Mouse (Mus musculus) neural tube, embryonic 15.5 days (tissue): Measurements from ENCODE around the gene Tbc1d8. TPM values are rescaled to one million over a fixed set of nuclear protein-coding genes. Genes with fewer than 3 reads are reported as not detected.

ENCODE experiments used
- ATAC-seq: fragments of 200-750 bp; cut with Nextera tagmentation; 2 replicates; pipeline ENCODE4 v1.8.0; 2017; ENCODE audit warnings: mild to moderate bottlenecking, moderate TSS enrichment, moderate library complexity; ENCODE audit not compliant: low FRiP score
- H3K27ac ChIP-seq: fragments of 300-500 bp; sonication (generic); replicated peaks from 2 replicates; pipeline ENCODE4 v1.5.1; 2015; ENCODE audit warnings: mild to moderate bottlenecking, inconsistent platforms
- H3K27me3 ChIP-seq: fragments of 300-500 bp; sonication (generic); replicated peaks from 2 replicates; pipeline ENCODE4 v1.6.1; 2015; ENCODE audit warnings: inconsistent platforms
- H3K36me3 ChIP-seq: fragments of 300-500 bp; sonication (generic); 2 replicates; pipeline ENCODE4 v1.6.1; 2015; ENCODE audit warnings: inconsistent platforms
- H3K4me1 ChIP-seq: fragments of 300-500 bp; sonication (generic); 2 replicates; pipeline ENCODE4 v1.6.1; 2015; ENCODE audit warnings: inconsistent platforms
- H3K4me2 ChIP-seq: fragments of 300-500 bp; sonication (generic); 2 replicates; pipeline ENCODE4 v1.6.1; 2015; ENCODE audit warnings: inconsistent platforms, mild to moderate bottlenecking, moderate library complexity
- H3K4me3 ChIP-seq: fragments of 300-500 bp; sonication (generic); replicated peaks from 2 replicates; pipeline ENCODE4 v1.5.1; 2015; ENCODE audit warnings: mild to moderate bottlenecking, inconsistent platforms
- H3K9ac ChIP-seq: fragments of 300-500 bp; sonication (generic); replicated peaks from 2 replicates; pipeline ENCODE4 v1.6.1; 2015; ENCODE audit warnings: mild to moderate bottlenecking, inconsistent platforms
- H3K9me3 ChIP-seq: fragments of 300-500 bp; sonication (generic); replicated peaks from 2 replicates; pipeline ENCODE4 v1.6.1; 2016; ENCODE audit warnings: inconsistent platforms
- WGBS: fragments of 180-500 bp; shearing (Covaris S2); methylation state at CpG from one replicate; pipeline ENCODE4 v1.1.7; 2015; ENCODE audit warnings: mixed read lengths; 5-methylcytosine and 5-hydroxymethylcytosine counted together
- polyA plus RNA-seq: library from polyadenylated mRNA; unstranded; fragments of >200 nt; fragmentation: Nextera tagmentation; extraction: Ambion mirVana; gene quantifications from 2 replicates; pipeline ENCODE4 v1.2.1, GENCODE M21; 2015

Tbc1d8 gene
- polyA plus RNA-seq, result 12.2 and 12.7 TPM in 2 replicates

DNA sequence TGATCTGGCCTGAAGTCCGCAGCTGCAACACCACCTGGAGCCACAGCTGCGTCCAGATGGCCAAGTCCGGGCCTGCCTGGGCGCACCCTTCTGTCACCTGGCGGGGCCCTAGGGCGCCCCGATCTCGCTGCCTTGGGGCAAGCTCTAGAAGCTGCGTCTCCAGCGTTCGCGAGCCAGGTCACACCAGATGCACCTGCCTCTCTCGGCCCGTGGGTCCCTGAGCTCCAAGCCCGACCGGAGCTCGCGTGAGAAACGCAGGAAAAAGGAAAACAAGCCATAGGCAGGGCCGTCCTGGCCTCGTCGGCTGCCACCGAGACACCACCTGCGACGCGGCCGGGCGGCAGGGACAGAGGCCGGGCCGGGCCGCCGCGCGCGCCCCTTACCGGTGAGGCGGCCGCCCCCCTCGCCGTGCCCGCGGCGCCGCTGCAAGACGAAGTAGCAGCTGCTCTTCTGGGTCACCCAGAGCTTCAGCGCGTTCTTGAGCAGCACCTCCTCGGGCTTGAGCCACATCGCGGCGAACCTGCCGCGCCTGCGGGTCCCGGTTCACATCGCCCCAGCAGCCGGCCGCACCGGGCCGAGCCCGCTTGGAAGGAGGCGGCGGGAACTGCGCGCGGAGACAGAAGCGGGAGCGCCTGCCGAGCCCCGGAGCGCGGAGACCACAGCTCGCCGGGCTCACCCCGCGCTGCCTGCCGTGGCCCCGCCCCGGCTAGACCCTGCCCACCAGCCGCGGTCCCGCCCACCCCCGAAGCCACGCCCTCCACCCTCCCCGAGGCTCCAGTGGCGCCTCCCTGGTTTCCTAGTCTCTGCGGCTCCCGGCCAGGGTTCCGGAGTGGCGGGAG is at the start of gene Tbc1d8:
Tbc1d8 (minus strand) TSS at position 699 of the 839 bp plus-strand sequence.
- H3K4me3 ChIP-seq, result peak within 1 kb of the TSS; percentile 69
- peak within 1 kb of the TSS; percentile 88 for H3K4me2 ChIP-seq
- H3K27ac ChIP-seq, result peak within 1 kb of the TSS; percentile 80
- peak; percentile 97 for ATAC-seq
- no peaks in the 10 kb centered on the region; the same call in 1 of the 2 replicates for H3K27me3 ChIP-seq
- peak within 1 kb of the TSS; percentile 65 for H3K9ac ChIP-seq
- under 1% methylated on average over 90 of the region's 90 CpGs for WGBS
- no peaks in the 10 kb centered on the region for H3K36me3 ChIP-seq
- peaks cover 26% of the 10 kb centered on the region for H3K4me1 ChIP-seq
- no peaks in the 10 kb centered on the region for H3K9me3 ChIP-seq

DNA sequence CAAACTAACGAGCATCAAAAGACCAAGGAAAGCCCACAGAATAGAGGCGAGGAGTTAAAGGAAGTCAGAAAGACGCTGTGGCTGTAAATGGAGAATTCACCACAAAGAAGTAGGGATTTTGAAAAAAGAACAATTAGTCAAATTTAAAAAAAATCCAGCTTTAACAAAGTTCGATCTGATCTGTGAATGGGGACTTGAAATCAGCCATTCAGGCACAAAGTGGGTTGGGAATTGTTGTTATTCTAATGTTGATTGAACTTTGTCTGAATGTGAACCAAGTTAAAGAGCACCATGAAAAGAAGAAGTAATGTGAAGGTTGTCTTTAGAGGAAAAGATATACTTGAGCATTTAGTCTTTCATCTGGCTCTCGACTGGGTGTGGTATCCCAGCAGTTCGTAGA is 49.8 kb upstream of the Tbc1d8 start:
- Histone ChIP-seq H3K9ac (no peak overlapping the region), H3K9me3 (no peaks in the 10 kb centered on the region), H3K4me2 (no peak overlapping the region), H3K36me3 (no peaks in the 10 kb centered on the region), H3K4me3 (no peak overlapping the region), H3K27me3 (no peaks in the 10 kb centered on the region), H3K4me1 (no peaks in the 10 kb centered on the region), H3K27ac (no peak overlapping the region)
- ATAC-seq, result no peak
- WGBS, result 32% methylated on average over 6 of the region's 6 CpGs

DNA sequence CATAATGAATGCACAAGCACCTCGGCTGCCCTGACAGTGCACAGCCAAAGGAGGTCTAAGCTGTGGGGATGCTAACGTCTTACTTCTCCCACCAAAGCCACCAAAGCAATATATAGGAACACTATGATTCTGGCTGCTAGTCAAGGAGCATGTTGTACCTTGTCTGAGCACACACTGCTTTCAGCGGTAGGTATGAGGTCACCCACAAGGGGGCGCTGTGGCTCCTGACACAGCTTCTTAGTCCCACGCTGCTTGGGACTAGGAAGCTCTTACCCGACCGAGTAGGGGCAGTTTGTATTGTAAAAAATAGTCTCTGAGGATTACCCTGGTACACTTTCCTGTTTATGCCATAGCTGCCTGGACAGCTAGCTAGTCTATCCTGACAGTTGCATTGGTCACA is 48.9 kb upstream of the Tbc1d8 start:
- H3K9me3 ChIP-seq, result no peaks in the 10 kb centered on the region
- no peaks in the 10 kb centered on the region for H3K36me3 ChIP-seq
- no peak overlapping the region for H3K4me3 ChIP-seq
- H3K4me2 ChIP-seq, result no peak overlapping the region
- no peaks in the 10 kb centered on the region for H3K27me3 ChIP-seq
- WGBS, result 15% methylated on average over 7 of the region's 7 CpGs
- no peaks in the 10 kb centered on the region for H3K4me1 ChIP-seq
- H3K9ac ChIP-seq, result no peak overlapping the region
- ATAC-seq, result no peak
- H3K27ac ChIP-seq, result no peak overlapping the region

DNA sequence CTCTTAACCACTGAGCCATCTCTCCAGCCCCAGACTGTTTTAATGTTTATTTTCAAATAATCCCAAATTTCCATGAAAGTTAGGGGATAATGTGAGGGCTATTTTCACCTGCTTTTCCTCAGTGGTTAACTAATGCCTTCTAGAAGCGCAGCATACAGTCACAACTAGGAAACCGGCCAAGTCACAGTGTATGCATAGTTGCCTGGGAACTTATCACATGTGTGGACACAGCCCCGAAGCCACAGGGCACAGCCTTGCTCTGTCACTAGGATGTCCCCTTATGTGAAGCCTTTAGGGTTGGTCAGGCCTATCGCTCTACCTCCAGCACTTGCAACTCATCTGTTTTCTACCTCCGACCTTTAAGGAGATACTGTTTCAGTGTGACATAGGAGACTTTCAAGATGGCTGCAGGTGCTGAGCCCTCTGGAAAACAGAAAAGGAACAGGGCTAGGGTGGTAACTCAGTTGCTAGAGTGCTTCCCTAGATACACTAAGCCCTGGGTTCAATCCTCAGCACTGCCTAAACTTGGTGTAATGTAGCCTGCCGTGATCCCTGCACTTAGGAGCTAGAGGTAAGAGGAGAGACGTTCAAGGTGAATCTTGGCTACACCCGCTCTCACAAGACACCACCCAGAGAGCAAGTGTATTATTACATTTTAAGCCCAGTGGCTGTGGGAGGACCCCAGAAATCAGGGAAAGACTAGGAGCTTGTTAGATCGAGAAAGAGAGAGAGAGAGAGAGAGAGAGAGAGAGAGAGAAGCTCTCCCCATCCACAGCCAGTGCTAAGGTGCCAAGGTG is 48.0 kb upstream of the Tbc1d8 start:
- Histone ChIP-seq H3K4me2 (no peak overlapping the region), H3K9me3 (no peaks in the 10 kb centered on the region), H3K27ac (no peak overlapping the region), H3K9ac (no peak overlapping the region), H3K4me1 (no peaks in the 10 kb centered on the region), H3K4me3 (no peak overlapping the region), H3K27me3 (no peaks in the 10 kb centered on the region), H3K36me3 (no peaks in the 10 kb centered on the region)
- no peak for ATAC-seq
- 89% methylated on average over 9 of the region's 9 CpGs for WGBS

DNA sequence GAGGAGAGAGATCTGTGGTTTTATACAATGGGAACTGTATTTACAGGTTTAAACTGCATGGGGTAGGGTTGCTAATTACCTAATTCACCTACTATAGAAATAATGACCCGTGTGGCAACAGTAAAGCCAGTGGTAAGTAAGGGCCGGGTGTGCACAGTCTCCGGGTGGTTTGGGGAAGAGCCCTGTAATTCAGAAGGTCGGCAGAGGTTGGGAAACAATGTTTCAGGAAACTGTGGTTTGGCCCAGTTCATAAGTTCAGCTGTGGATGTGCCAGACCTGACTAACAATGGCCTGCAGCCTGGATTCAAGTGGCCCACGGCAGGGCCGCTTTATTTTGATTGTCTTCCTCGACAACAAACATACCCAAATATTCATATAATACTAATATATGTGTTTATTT is 47.2 kb upstream of the Tbc1d8 start:
- Histone ChIP-seq H3K4me1 (no peaks in the 10 kb centered on the region), H3K4me3 (no peak overlapping the region), H3K4me2 (no peak overlapping the region), H3K36me3 (no peaks in the 10 kb centered on the region), H3K9me3 (no peaks in the 10 kb centered on the region), H3K27me3 (no peaks in the 10 kb centered on the region), H3K27ac (no peak overlapping the region), H3K9ac (no peak overlapping the region)
- WGBS, result 71% methylated on average over 7 of the region's 7 CpGs
- ATAC-seq, result no peak

DNA sequence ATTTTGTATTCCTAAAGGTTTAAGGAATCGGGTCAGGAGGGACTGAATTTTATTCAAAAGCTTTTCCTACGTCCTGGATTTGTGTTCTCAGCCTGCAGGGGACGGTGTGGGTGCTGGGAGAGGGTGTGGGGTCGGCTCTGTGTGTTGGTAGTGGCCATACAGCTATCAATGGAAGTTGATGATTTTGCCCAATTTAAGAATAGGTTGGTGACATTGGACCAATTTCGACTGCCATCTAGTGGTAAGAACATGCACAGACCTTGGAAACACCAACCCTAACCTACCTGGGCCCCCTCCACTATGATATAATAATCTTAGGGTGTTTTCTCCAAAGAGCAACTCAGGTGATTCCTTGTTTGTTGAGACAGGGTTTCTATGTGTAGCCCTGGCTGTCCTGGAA is 44.0 kb upstream of the Tbc1d8 start:
- ATAC-seq, result no peak
- H3K27ac ChIP-seq, result no peak overlapping the region
- no peaks in the 10 kb centered on the region for H3K27me3 ChIP-seq
- no peaks in the 10 kb centered on the region for H3K4me1 ChIP-seq
- no peaks in the 10 kb centered on the region for H3K36me3 ChIP-seq
- 32% methylated on average over 5 of the region's 5 CpGs for WGBS
- H3K9ac ChIP-seq, result no peak overlapping the region
- H3K4me2 ChIP-seq, result no peak overlapping the region
- peaks cover 7% of the 10 kb centered on the region; the same call in 1 of the 2 replicates for H3K9me3 ChIP-seq
- H3K4me3 ChIP-seq, result no peak overlapping the region

DNA sequence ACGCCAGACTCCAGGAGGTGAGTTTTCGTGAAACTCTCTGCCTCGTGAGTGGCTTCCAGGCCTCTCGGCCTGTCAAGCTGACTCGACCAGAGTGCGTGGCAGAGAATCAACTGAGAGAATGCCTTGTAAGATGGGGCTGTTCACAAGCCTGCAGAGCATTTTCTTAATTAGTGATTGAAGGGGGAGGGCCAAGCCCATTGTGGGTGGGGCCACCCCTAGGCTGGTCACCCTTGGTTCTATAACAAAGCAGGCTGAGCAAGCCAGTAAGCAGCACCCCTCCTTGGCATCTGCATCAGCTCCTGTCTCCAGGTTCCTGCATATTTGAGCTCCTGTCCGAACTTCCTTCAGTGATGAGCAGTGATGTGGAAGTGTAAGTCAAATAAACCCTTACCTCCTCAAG is 42.8 kb upstream of the Tbc1d8 start:
- 94% methylated on average over 7 of the region's 7 CpGs for WGBS
- Histone ChIP-seq H3K4me3 (no peak overlapping the region), H3K9me3 (peaks cover 7% of the 10 kb centered on the region; the same call in 1 of the 2 replicates), H3K4me2 (no peak overlapping the region), H3K27me3 (no peaks in the 10 kb centered on the region), H3K36me3 (no peaks in the 10 kb centered on the region), H3K9ac (no peak overlapping the region), H3K27ac (no peak overlapping the region), H3K4me1 (no peaks in the 10 kb centered on the region)
- no peak for ATAC-seq

DNA sequence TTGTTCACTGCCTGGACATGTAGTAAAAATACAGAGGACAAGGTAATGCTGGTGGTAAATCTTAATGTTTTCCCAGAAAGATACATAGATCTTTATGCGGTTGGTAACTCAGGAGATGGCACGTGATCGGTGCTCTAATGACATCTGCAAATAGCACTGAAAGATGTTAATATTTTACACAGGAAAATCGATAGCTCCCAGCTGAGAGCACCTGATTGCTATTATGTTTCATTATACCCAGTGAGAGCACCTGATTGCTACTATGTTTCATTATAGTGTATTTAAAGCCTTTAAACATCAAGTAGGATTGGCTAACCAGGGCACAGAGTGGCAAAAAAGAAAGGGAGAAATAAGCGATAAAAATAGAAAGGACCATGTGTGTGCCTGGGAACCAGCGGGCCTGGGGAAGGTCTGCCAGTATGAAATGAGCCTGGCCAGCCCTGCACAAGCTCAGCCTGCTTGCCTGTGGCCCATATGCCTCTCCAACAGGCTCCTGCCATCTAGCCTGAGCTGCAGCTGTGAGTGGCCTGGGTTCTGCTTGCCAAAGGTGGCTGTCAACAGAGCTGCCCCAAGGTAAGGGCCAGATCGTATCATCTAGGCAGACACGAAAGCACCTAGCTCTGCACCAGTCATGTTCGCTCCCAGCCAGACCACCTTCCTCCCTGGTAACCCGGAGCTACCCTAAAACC is 36.9 kb upstream of the Tbc1d8 start:
- Histone ChIP-seq H3K36me3 (no peaks in the 10 kb centered on the region), H3K27me3 (no peaks in the 10 kb centered on the region), H3K9ac (no peak overlapping the region), H3K27ac (no peak overlapping the region), H3K4me1 (peaks cover 6% of the 10 kb centered on the region; the same call in 1 of the 2 replicates), H3K4me2 (no peak overlapping the region), H3K9me3 (peaks cover 7% of the 10 kb centered on the region; the same call in 1 of the 2 replicates), H3K4me3 (no peak overlapping the region)
- 74% methylated on average over 10 of the region's 10 CpGs for WGBS
- peak; percentile 35; the same call in 1 of the 2 replicates for ATAC-seq

DNA sequence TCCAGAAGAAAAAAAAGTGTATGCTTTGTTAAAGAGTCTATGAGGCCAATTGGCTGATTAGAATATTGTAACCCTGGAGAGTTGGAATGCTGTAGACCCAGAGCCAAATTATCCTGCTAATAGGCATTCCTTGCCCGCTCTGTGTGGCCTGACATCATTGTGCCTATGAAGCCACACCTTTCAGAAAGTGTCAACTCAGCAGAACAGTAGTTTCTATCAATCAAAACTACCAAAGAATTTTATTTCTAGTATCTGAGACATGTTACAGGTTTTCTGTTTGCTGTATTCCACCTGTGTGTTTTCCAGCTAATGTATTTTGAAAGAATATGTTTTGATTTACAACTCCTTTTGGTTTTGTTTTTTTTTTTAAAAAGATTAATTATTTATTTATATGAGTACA is 33.6 kb upstream of the Tbc1d8 start:
- no peak for ATAC-seq
- WGBS, result 69% methylated on average over 1 of the region's 1 CpGs

DNA sequence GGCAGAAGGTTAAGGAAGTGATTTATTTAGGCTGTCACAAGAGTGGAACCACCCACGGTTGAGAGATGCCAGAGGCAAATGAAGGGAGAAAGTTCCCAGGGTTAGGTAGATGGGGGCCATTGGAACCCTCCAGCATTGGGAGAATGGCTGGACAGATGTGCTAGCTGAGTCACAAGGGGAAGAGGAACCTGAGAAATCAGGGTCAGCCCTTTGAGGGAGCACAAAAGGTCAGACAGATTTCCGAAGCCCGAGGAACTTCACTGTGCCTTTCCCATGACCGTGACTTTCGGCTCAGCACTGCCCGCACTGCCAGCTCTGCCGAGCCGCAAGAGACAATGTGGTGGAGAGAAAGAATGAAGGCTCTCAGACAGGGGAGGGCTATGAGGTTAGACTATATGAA is 33.2 kb upstream of the Tbc1d8 start:
- no peak overlapping the region for H3K27ac ChIP-seq
- H3K4me1 ChIP-seq, result peaks cover 6% of the 10 kb centered on the region; the same call in 1 of the 2 replicates
- ATAC-seq, result no peak
- H3K27me3 ChIP-seq, result no peaks in the 10 kb centered on the region
- H3K4me3 ChIP-seq, result no peak overlapping the region
- 81% methylated on average over 8 of the region's 8 CpGs for WGBS
- no peaks in the 10 kb centered on the region for H3K9me3 ChIP-seq
- no peak overlapping the region for H3K9ac ChIP-seq
- H3K4me2 ChIP-seq, result no peak overlapping the region
- no peaks in the 10 kb centered on the region for H3K36me3 ChIP-seq

More for the DNA sequence above, 33.6 kb upstream of the Tbc1d8 start:
- Histone ChIP-seq H3K27ac (no peak overlapping the region), H3K36me3 (no peaks in the 10 kb centered on the region), H3K4me3 (no peak overlapping the region), H3K9me3 (no peaks in the 10 kb centered on the region), H3K27me3 (no peaks in the 10 kb centered on the region), H3K9ac (no peak overlapping the region), H3K4me1 (peaks cover 6% of the 10 kb centered on the region; the same call in 1 of the 2 replicates), H3K4me2 (no peak overlapping the region)

DNA sequence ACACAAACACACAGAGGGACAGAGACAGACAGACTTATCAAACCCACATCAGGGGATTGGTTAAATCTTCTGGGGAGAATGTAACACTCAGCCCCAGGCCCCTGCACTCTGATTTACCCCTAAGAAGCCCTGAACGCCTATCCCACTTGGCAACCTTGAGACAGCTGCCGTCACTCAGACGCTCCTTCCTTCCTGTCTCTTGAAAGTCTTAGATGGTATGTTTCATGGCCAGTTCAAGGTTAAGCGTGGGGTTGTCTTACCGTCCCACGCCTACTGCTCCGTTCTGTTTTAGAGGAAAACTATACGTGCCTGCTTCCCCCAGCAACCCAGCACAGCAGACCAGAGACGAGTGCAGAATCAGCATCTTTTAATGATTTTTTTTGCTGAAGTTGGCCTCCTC is 27.0 kb upstream of the Tbc1d8 start:
- Histone ChIP-seq H3K9ac (no peak overlapping the region), H3K4me1 (no peaks in the 10 kb centered on the region), H3K4me2 (no peak overlapping the region), H3K27me3 (no peaks in the 10 kb centered on the region), H3K9me3 (no peaks in the 10 kb centered on the region), H3K4me3 (no peak overlapping the region), H3K27ac (no peak overlapping the region), H3K36me3 (no peaks in the 10 kb centered on the region)
- no peak for ATAC-seq
- WGBS, result 85% methylated on average over 9 of the region's 9 CpGs
